Mouse (Mus musculus) G1E (cell line): ENCODE measurements around the gene Dtymk.

Experiments
- CTCF ChIP-seq: IDR thresholded peaks from 2 replicates; pipeline ENCODE4 v1.5.1; 2012; ENCODE audit warnings: low read depth, low read length, inconsistent platforms, mixed read lengths
- POLR2AphosphoS5 ChIP-seq: IDR thresholded peaks from 2 replicates; pipeline ENCODE4 v1.6.1; 2012; ENCODE audit warnings: low read depth, low read length, inconsistent platforms; ENCODE audit not compliant: insufficient replicate concordance

DNA sequence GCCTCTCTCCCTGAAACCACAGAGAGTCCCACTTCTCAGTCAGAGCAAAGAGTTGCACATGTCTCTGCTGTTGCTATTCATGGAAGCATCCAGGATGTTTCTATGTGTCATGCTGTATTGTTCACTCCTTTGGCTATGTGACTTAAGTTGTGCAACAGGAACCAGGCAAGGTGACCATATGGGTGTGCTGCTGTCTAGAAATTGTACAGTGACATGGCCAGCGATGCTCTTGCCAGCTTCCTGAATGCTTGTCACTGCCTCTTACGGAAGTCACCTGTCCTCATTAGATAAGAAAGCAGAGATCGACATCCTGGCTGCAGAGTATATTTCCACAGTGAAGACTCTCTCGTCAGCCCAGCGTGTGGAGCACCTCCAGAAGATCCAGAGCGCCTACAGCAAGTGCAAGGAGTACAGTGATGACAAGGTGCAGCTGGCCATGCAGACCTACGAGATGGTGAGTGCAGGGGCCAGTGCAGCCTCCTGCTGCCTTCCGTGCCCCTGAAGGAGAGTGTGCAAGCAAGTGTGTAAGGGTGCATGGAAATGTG is 9.8 kb upstream of the Dtymk start:
- no peak for TF ChIP-seq CTCF
- TF ChIP-seq POLR2AphosphoS5: no peak
